Mouse (Mus musculus) cerebellum, adult 2 months (tissue): Measurements from ENCODE around the gene Dlg1.

Experiments used
- CTCF ChIP-seq: fragments of 200-500 bp; IDR thresholded peaks from 2 replicates; pipeline ENCODE4 v1.5.1; 2011; ENCODE audit warnings: low read depth, mild to moderate bottlenecking, control low read depth, low read length, moderate library complexity, borderline replicate concordance; ENCODE audit not compliant: insufficient read depth
- POLR2A ChIP-seq: fragments of 200-500 bp; IDR thresholded peaks from 2 replicates; pipeline ENCODE4 v1.6.1; 2011; ENCODE audit warnings: low read length, control low read depth, borderline replicate concordance; ENCODE audit not compliant: insufficient read depth

GRCm38 (mm10) chr16:31883302-31883701 is 220.1 kb downstream of the Dlg1 start:
- TF ChIP-seq CTCF, result no peak
- no peak for TF ChIP-seq POLR2A
